Mouse (Mus musculus) embryonic facial prominence, embryonic 13.5 days (tissue): ENCODE measurements around the gene Rab30. TPM values are rescaled to one million over a fixed set of nuclear protein-coding genes. Genes with fewer than 3 reads are reported as not detected.
A peak's percentile ranks its signal among the peaks of the same experiment; 100 is the strongest.

Experiments
- ATAC-seq: fragments of 200-750 bp; cut with Nextera tagmentation; 2 replicates; pipeline ENCODE4 v1.8.0; 2017; ENCODE audit warnings: low read depth; ENCODE audit not compliant: insufficient number of reproducible peaks, insufficient read depth, low FRiP score, low TSS enrichment
- H3K27ac ChIP-seq: fragments of 300-500 bp; sonication (generic); 2 replicates; pipeline ENCODE4 v1.5.1; 2015; ENCODE audit warnings: moderate library complexity, mild to moderate bottlenecking, inconsistent platforms
- H3K27me3 ChIP-seq: fragments of 300-500 bp; sonication (generic); 2 replicates; pipeline ENCODE4 v1.6.1; 2015; ENCODE audit warnings: mild to moderate bottlenecking, inconsistent platforms
- H3K36me3 ChIP-seq: fragments of 300-500 bp; sonication (generic); 2 replicates; pipeline ENCODE4 v1.6.1; 2015; ENCODE audit warnings: mild to moderate bottlenecking, inconsistent platforms
- H3K4me1 ChIP-seq: fragments of 300-500 bp; sonication (generic); 2 replicates; pipeline ENCODE4 v1.6.1; 2015; ENCODE audit warnings: inconsistent platforms
- H3K4me2 ChIP-seq: fragments of 300-500 bp; sonication (generic); 2 replicates; pipeline ENCODE4 v1.6.1; 2015; ENCODE audit warnings: moderate library complexity, mild to moderate bottlenecking, inconsistent platforms
- H3K4me3 ChIP-seq: fragments of 300-500 bp; sonication (generic); 2 replicates; pipeline ENCODE4 v1.5.1; 2015; ENCODE audit warnings: mild to moderate bottlenecking, inconsistent platforms
- H3K9ac ChIP-seq: fragments of 300-500 bp; sonication (generic); 2 replicates; pipeline ENCODE4 v1.6.1; 2015; ENCODE audit warnings: mild to moderate bottlenecking, inconsistent platforms
- H3K9me3 ChIP-seq: fragments of 300-500 bp; sonication (generic); 2 replicates; pipeline ENCODE4 v1.6.1; 2016; ENCODE audit warnings: inconsistent platforms
- WGBS: fragments of 180-500 bp; shearing (Covaris S2); methylation state at CpG from one replicate; pipeline ENCODE4 v1.1.7; 2015; ENCODE audit warnings: mixed read lengths; 5-methylcytosine and 5-hydroxymethylcytosine counted together
- polyA plus RNA-seq: library from polyadenylated mRNA; unstranded; fragments of >200 nt; fragmentation: Nextera tagmentation; extraction: Ambion mirVana; gene quantifications from 2 replicates; pipeline ENCODE4 v1.2.1, GENCODE M21; 2015

Rab30 gene
- polyA plus RNA-seq, result 22.5 and 23.0 TPM in 2 replicates

- under 1% methylated on average over 38 of the region's 38 CpGs for WGBS
- H3K27ac ChIP-seq, result peak within 1 kb of the TSS; percentile 95
- ATAC-seq, result peak; percentile 100
- no peaks in the 10 kb centered on the region for H3K9me3 ChIP-seq
- peak within 1 kb of the TSS; percentile 93 for H3K9ac ChIP-seq
- peaks cover 10% of the 10 kb centered on the region for H3K36me3 ChIP-seq
- H3K4me1 ChIP-seq, result peaks cover 36% of the 10 kb centered on the region
- peak within 1 kb of the TSS; percentile 89 for H3K4me2 ChIP-seq
- H3K27me3 ChIP-seq, result no peaks in the 10 kb centered on the region
- H3K4me3 ChIP-seq, result peak within 1 kb of the TSS; percentile 80
Measured at GRCm38 (mm10) chr7:92741152-92741860, at the start of gene Rab30. TSS of gene Rab30 (plus strand) at chr7:92741603.

DNA sequence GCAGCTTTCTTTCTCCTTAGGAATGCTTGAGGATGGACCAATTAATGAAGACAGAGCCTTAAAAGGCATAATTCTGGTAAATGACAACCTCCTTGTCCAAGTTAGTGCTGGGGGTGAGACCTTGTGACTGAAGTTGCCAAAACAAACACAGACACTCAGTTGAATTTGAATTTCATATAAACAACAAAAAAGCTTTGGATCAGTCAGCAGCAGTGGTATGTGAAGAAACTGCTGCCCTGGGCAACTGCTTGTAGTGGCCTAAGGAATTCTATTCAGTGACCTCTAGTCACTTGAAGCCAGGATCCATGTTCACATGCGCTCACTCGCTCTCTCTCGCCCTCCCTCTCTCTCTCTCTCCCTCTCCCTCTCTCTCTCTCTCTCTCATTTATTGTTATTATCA lies 45.0 kb upstream of the Rab30 start:
- Histone ChIP-seq H3K4me1 (no peaks in the 10 kb centered on the region), H3K36me3 (no peaks in the 10 kb centered on the region), H3K27me3 (no peaks in the 10 kb centered on the region), H3K27ac (no peak overlapping the region), H3K4me3 (no peak overlapping the region), H3K9me3 (no peaks in the 10 kb centered on the region), H3K9ac (no peak overlapping the region), H3K4me2 (no peak overlapping the region)
- WGBS, result 89% methylated on average over 3 of the region's 3 CpGs
- no peak for ATAC-seq

GRCm38 (mm10) chr7:92698770-92699169 lies 42.6 kb upstream of the Rab30 start:
- H3K4me1 ChIP-seq, result no peaks in the 10 kb centered on the region
- WGBS, result 72% methylated on average over 5 of the region's 5 CpGs
- H3K4me3 ChIP-seq, result no peak overlapping the region
- no peak overlapping the region for H3K9ac ChIP-seq
- H3K4me2 ChIP-seq, result no peak overlapping the region
- H3K27ac ChIP-seq, result no peak overlapping the region
- no peaks in the 10 kb centered on the region for H3K27me3 ChIP-seq
- no peaks in the 10 kb centered on the region for H3K36me3 ChIP-seq
- ATAC-seq, result no peak
- H3K9me3 ChIP-seq, result no peaks in the 10 kb centered on the region

DNA sequence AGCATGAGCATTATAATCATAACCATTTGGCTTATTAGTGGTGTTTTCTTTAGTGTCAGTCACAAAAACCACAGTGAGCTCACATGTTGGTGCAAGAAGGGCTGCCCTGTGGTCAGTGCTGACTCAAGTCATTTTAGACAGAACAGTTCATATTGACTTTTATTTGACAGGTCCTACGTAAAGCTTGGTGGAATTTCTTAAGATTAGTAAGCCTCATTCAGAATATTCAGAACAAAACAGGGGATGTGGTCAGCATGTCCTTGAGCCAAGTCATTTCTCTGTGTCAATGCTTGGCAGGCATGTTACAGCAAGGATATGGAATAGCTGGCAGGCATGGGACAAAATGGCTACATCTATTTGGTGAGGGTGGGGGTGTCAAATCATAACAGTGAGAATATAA lies 37.7 kb upstream of the Rab30 start:
- Histone ChIP-seq H3K9ac (no peak overlapping the region), H3K36me3 (no peaks in the 10 kb centered on the region), H3K4me1 (peaks cover 7% of the 10 kb centered on the region; the same call in 1 of the 2 replicates), H3K4me2 (no peak overlapping the region), H3K27me3 (no peaks in the 10 kb centered on the region), H3K4me3 (no peak overlapping the region), H3K27ac (no peak overlapping the region), H3K9me3 (no peaks in the 10 kb centered on the region)
- no peak for ATAC-seq
- WGBS, result 77% methylated on average over 1 of the region's 1 CpGs

- no peak for ATAC-seq
- Histone ChIP-seq H3K27me3 (no peaks in the 10 kb centered on the region), H3K36me3 (no peaks in the 10 kb centered on the region), H3K4me3 (no peak overlapping the region), H3K4me1 (peaks cover 7% of the 10 kb centered on the region; the same call in 1 of the 2 replicates), H3K4me2 (no peak overlapping the region), H3K27ac (no peak overlapping the region), H3K9ac (no peak overlapping the region), H3K9me3 (no peaks in the 10 kb centered on the region)
- WGBS, result 50% methylated on average over 2 of the region's 2 CpGs
Measured at GRCm38 (mm10) chr7:92705534-92705933, 35.9 kb upstream of the Rab30 start.

- Histone ChIP-seq H3K36me3 (no peaks in the 10 kb centered on the region), H3K9ac (no peak overlapping the region), H3K4me2 (peak overlapping the region; percentile 10; the same call in 1 of the 2 replicates), H3K27ac (no peak overlapping the region), H3K9me3 (no peaks in the 10 kb centered on the region), H3K27me3 (no peaks in the 10 kb centered on the region), H3K4me1 (peaks cover 7% of the 10 kb centered on the region; the same call in 1 of the 2 replicates), H3K4me3 (no peak overlapping the region)
- ATAC-seq, result no peak
- 63% methylated on average over 12 of the region's 12 CpGs for WGBS
Measured at GRCm38 (mm10) chr7:92706711-92707110, 34.7 kb upstream of the Rab30 start.

DNA sequence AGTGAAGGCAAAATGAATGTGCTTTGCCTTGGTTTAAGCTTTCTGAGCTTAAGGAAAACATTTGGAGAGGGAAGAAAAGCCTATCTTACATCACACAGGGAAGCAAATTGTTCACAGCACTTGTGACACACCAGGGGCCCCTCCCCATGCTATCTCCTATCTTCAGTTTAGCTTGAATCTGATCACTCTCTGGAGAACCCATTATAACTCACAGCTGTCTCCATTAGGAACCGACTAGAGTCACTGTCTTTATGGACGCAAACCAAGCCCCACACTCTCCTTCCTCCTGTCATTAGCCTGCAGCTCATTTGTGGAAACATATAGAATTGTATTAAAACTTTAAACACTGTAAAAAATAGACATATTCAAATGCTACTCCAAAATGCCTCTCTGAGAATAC lies 31.8 kb upstream of the Rab30 start:
- no peaks in the 10 kb centered on the region for H3K27me3 ChIP-seq
- 36% methylated on average over 2 of the region's 2 CpGs for WGBS
- no peak for ATAC-seq

DNA sequence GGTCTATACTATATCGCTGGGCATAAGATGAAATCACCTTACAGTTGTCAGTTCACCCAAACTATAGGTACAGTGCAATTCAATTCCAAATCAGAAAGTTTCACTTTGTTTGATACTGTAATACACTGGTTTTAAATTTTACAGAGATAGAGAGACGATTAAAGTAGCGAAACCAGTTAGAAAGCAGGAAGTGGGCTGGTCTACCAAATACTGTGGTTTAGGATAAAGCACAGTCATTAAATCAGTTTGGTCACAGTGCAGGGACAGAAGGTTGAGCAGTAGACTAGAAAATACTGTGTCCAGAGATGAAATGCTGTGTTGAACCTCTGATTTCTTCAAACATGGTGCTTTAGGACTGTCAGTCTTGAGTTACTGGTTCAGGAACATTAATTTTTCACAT lies 29.8 kb upstream of the Rab30 start:
- no peak for ATAC-seq
- Histone ChIP-seq H3K9ac (no peak overlapping the region), H3K4me2 (no peak overlapping the region), H3K36me3 (no peaks in the 10 kb centered on the region), H3K4me1 (peaks cover 6% of the 10 kb centered on the region; the same call in 1 of the 2 replicates), H3K27ac (no peak overlapping the region), H3K27me3 (no peaks in the 10 kb centered on the region), H3K4me3 (no peak overlapping the region), H3K9me3 (no peaks in the 10 kb centered on the region)
- WGBS, result 74% methylated on average over 3 of the region's 3 CpGs

More for the DNA sequence above, 31.8 kb upstream of the Rab30 start:
- H3K9me3 ChIP-seq, result no peaks in the 10 kb centered on the region
- H3K9ac ChIP-seq, result no peak overlapping the region
- H3K4me3 ChIP-seq, result no peak overlapping the region
- peaks cover 7% of the 10 kb centered on the region; the same call in 1 of the 2 replicates for H3K4me1 ChIP-seq
- H3K4me2 ChIP-seq, result no peak overlapping the region
- no peak overlapping the region for H3K27ac ChIP-seq
- H3K36me3 ChIP-seq, result no peaks in the 10 kb centered on the region

GRCm38 (mm10) chr7:92715055-92715454 lies 26.3 kb upstream of the Rab30 start:
- Histone ChIP-seq H3K9me3 (no peaks in the 10 kb centered on the region), H3K4me1 (no peaks in the 10 kb centered on the region), H3K27ac (no peak overlapping the region), H3K4me2 (no peak overlapping the region), H3K4me3 (no peak overlapping the region), H3K36me3 (no peaks in the 10 kb centered on the region), H3K27me3 (no peaks in the 10 kb centered on the region), H3K9ac (no peak overlapping the region)
- WGBS, result 80% methylated on average over 1 of the region's 1 CpGs
- no peak for ATAC-seq

- Histone ChIP-seq H3K9me3 (no peaks in the 10 kb centered on the region), H3K4me1 (no peaks in the 10 kb centered on the region), H3K4me2 (no peak overlapping the region), H3K4me3 (no peak overlapping the region), H3K27ac (no peak overlapping the region), H3K27me3 (no peaks in the 10 kb centered on the region), H3K9ac (no peak overlapping the region), H3K36me3 (no peaks in the 10 kb centered on the region)
- 70% methylated on average over 3 of the region's 3 CpGs for WGBS
- ATAC-seq, result no peak
Measured at GRCm38 (mm10) chr7:92720156-92720905, 21.1 kb upstream of the Rab30 start.

GRCm38 (mm10) chr7:92723750-92724149 lies 17.7 kb upstream of the Rab30 start:
- H3K36me3 ChIP-seq, result no peaks in the 10 kb centered on the region
- no peak overlapping the region for H3K4me2 ChIP-seq
- WGBS, result 28% methylated on average over 3 of the region's 3 CpGs
- H3K4me1 ChIP-seq, result no peaks in the 10 kb centered on the region
- no peak overlapping the region for H3K9ac ChIP-seq
- no peaks in the 10 kb centered on the region for H3K9me3 ChIP-seq
- H3K27ac ChIP-seq, result no peak overlapping the region
- no peaks in the 10 kb centered on the region for H3K27me3 ChIP-seq
- no peak; the same call in 1 of the 2 replicates for ATAC-seq
- H3K4me3 ChIP-seq, result no peak overlapping the region

DNA sequence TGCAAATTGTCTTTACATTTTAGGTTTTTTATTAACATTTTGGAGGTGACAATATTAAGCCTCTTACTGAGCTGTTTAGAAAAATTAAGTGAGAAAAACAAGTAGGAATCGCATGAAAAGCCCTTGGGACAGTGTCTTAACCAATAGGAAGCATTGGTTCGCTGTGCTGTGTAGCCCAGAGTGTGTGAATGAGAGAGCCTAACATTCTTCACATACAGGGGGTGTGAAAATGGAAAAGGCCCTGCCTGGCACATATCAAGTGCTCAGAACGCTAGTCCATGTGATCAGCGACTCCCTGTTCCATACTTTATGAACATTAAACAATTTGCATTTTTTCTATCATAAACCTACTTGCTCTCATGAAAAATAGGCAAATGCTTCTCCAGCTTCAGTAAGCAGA lies 17.1 kb upstream of the Rab30 start:
- Histone ChIP-seq H3K36me3 (no peaks in the 10 kb centered on the region), H3K4me3 (no peak overlapping the region), H3K27ac (no peak overlapping the region), H3K9me3 (no peaks in the 10 kb centered on the region), H3K4me1 (no peaks in the 10 kb centered on the region), H3K4me2 (no peak overlapping the region), H3K9ac (no peak overlapping the region), H3K27me3 (no peaks in the 10 kb centered on the region)
- WGBS, result 75% methylated on average over 4 of the region's 4 CpGs
- ATAC-seq, result no peak
